Mouse (Mus musculus) megakaryocyte, embryonic 14.5 days (primary cell): ENCODE data around the gene 5730596B20Rik.

ENCODE experiments used
- FLI1 ChIP-seq: IDR thresholded peaks from 2 replicates; pipeline ENCODE4 v1.6.1; 2012; ENCODE audit warnings: low read length, inconsistent platforms, mixed read lengths
- GATA1 ChIP-seq: IDR thresholded peaks from 3 replicates; pipeline ENCODE4 v1.6.1; 2012; ENCODE audit warnings: mixed read lengths, low read length, inconsistent platforms, borderline replicate concordance

GRCm38 (mm10) chr6:52221337-52221992, 44.2 kb downstream of the 5730596B20Rik start, which contains the start of gene Hoxa7:
- no peak for TF ChIP-seq FLI1
- no peak for TF ChIP-seq GATA1
